Mouse (Mus musculus) megakaryocyte, embryonic 14.5 days (primary cell): ENCODE results near the gene Il20rb.

Experiments
- FLI1 ChIP-seq: IDR thresholded peaks from 2 replicates; pipeline ENCODE4 v1.6.1; 2012; ENCODE audit warnings: low read length, inconsistent platforms, mixed read lengths
- GATA1 ChIP-seq: IDR thresholded peaks from 3 replicates; pipeline ENCODE4 v1.6.1; 2012; ENCODE audit warnings: mixed read lengths, low read length, inconsistent platforms, borderline replicate concordance

- TF ChIP-seq GATA1 (no peak), FLI1 (no peak)
These were observed 15.0 kb downstream of the Il20rb start for GRCm38 (mm10) chr9:100471605-100471953.
